Mouse (Mus musculus) kidney, adult 2 months (tissue): ENCODE measurements around the gene Fam222a.

Experiments
- CTCF ChIP-seq: fragments of 200-500 bp; conservative IDR thresholded peaks from 2 replicates; pipeline ENCODE4 v1.5.1; 2011; ENCODE audit warnings: low read depth, mild to moderate bottlenecking, control low read depth, low read length, moderate library complexity, mixed read lengths; ENCODE audit not compliant: insufficient read depth, insufficient read length
- POLR2A ChIP-seq: fragments of 200-500 bp; IDR thresholded peaks from one replicate; pipeline ENCODE4 v1.6.1; 2011; ENCODE audit warnings: low read depth, low read length, control low read depth

DNA sequence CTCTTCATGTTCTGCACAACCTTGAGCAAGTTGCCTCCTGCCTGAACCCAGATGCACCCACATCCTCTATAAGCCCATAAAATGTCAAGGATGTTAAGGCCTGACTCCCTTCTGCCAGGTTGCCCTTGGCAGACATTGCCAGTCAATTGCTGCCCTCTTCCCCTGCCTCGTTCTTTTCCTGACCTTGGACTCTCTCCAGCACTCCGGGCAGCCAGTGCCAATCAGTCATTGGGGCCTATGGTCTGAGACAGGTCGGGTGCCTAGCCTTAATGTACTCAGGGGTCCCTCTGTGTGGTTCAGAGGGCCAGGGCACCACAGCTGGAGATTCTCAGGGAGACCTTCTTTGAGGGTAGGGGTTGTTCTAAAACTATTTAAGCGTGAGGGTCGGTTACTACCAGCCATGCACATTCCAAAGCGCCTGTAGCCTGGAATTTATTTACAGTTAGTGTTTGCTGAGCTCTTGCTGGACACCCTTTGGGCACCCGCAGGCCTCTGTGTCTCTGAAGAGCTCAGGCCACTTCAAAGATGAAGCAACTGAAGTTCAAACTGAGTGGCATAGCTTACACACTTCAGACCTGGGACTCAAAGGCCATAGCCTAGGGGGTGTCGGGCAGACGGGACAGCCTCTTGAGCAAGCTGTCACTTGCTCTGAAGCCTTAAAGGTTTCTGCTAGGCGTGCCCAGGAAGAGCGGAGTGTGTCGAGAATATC, 6.3 kb downstream of the Fam222a start:
- TF ChIP-seq POLR2A (no peak), CTCF (no peak)
